Mouse (Mus musculus) kidney, postnatal 36 days (tissue): ENCODE measurements around the gene Oaz3.

Experiments used
- DNase-seq, 2 experiments: peaks; one replicate each; pipeline ENCODE4 v3.0.0; 2021 to 2022; ENCODE audit warnings: mixed read lengths in 2 of 2

The Oaz3 gene

DNA sequence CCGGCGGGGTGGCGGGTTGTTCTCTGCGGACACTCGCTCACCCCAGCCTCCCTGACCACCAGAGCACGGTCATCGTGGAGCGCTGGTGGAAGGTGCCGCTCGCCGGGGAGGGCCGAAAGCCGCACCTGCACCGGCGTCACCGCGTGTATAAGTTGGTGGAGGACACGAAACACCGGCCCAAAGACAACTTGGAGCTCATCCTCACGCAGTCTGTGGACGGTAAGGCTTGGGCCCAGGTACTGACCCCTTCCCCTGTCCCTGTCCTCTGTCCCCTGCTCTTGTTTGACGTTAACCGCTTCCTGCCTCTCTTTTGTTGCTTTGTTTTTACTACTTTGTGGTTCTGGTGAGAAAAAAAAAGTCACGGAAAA lies at the start of gene Oaz3:
Gene Oaz3, minus strand, starts transcription at position 319 of the 368 bp plus-strand sequence.
- no peak for DNase-seq

DNA sequence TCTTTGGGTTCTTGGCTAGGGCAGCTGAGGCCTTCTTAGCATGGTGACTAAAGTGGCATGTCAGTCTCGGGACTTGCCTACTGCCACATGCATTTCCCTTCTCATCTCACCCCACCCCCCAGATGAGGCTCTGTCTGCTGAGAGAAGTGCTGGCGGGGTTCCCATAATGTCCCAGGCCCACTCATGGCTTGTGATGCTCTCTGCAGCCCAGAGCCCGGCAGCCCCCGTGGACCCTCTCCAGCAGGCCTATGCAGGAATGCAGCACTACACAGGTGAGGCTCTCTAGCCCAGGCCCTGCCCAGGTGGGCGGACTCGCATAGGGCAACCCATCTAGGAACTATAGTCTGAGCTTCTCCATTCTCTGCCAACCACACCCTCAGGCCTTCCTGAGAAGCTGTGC lies 43.9 kb upstream of the Oaz3 start:
- no peak for DNase-seq

DNA sequence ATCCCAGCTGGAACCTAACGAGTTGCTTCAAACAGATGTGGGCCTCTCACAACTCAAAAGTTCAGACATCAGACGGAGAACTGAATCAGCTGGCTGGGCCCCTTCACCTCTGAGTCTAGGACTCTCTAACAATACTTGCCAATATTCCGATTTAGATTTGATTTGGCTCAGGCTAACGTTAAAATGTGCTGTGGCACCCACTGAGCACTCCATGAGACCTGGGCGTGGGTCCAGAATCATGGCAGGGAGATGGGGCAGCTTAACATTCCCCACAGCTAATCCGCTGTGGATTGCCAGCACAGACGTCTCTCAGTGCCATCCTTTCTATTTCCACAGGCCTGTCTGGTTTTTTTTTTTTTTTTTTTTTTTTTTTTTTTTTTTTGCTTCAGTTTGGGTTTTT lies 42.2 kb upstream of the Oaz3 start:
- DNase-seq: no peak

DNA sequence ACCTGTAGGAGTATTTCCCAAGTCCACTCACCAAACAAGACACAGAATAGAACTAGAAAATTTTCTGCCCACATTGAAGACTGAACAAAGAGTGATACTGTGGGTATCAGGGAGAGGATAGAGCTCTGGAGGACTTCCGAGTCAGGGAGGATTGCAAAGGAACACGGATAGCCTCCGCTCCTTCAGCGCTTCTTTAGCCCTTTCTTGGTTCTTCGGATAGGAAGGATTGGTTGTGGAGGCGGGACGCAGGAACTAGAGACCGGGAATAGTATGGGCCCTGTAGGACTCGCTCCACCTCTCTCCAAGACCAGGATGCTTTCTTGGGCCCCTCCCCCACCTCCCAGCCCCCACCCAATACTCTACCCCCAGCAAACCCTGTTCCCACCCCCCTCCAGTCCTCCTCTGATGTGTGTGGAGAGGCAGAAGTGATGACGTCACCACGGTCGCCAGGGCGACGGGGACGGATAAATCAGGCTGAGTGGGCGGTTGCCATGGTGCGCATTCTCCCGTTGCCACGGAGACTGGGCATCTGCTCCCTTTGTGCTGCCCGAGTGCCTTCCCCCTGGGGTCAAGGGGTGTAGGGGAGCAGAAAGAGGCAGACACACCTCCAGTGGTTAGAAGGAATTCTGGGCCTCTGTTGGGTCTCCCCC lies 40.2 kb upstream of the Oaz3 start:
- peak in 1 of 2 experiments; percentile 22 for DNase-seq

- no peak for DNase-seq
Observed at GRCm38 (mm10) chr3:94482764-94483385, 39.2 kb upstream of the Oaz3 start.

DNA sequence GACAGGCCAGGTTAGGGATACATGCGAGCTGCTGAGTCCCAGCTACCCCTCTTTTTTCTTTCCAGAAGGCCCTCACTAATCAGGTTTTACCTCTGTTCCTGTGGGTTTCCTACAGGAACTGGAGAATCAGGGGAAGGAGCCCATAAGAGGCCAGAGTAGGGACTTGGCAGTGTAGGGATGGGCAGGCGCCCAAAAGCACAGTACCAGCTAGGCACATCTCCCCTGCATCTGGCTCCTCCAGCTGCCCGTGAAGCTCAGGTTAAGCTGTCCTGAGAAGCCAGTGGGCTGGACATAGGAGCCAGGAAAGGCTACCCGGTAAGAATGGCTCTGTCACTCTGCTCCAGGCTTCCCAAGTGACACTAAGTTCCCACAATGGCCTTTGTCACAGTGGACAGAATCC lies 37.7 kb upstream of the Oaz3 start:
- no peak for DNase-seq

GRCm38 (mm10) chr3:94480291-94480884 lies 36.7 kb upstream of the Oaz3 start, which contains the start of gene Riiad1:
Gene Riiad1 (minus strand): TSS chr3:94480341.
- DNase-seq: no peak

GRCm38 (mm10) chr3:94479564-94479963 lies 35.8 kb upstream of the Oaz3 start:
- peak in 1 of 2 experiments; percentile 39 for DNase-seq

DNA sequence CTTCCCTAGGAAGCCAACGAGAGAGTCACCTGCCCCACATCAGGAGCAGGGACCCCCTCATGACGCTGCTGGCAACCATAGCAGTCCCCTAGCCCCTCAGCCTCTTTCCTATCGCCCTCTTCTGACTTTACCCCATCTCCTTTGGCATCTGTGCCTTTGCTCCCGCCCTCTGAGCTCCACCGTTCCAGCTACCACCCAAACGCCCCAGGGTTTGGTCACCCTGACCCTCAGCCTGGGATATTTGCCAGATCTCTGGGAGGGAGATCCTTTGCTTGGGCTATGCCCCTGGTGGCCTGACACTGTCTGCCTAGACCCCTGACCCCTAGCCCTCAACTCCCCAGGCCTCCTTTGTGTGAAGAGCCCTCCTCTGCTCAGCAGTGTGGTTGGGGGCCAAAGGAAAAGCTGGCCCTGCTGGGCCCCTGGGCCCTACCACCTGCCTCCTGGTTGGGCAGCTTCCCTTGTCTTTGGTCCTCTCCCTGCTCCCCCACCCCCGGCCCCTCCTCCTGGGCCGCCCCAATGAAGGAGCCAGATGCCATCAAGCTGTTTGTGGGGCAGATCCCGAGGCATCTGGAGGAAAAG lies 35.0 kb upstream of the Oaz3 start:
- DNase-seq: no peak

DNA sequence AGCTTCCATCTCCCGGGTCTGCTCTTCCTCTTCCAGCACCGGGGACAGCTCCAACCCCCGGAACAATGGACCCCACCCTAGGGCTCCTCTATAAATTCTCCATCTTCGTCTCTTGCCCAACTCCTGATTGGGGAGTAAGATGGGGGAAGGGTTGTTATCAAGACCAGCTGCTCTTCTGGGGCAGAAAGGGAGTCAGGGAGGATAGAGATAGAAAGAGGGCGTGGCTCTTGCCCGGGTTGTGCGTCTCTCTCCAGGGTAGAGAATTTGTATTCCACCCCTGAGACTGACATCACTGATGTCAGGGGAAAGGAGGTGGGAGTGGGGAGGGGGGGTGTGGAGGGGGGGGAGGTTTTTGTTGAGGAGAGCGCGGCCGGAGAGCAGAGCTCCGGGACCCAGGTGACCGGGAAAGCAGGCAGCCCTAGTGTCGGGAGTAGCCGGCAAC lies 34.3 kb upstream of the Oaz3 start, which contains the start of gene Celf3:
Gene Celf3, plus strand, starts transcription at position 315 of the 442 bp plus-strand sequence.
- DNase-seq: peak in 1 of 2 experiments; percentile 20

- no peak for DNase-seq
Observed at GRCm38 (mm10) chr3:94477444-94477843, 33.7 kb upstream of the Oaz3 start.

- peak; percentile 38 to 54 for DNase-seq
Observed at GRCm38 (mm10) chr3:94476301-94477035, 32.8 kb upstream of the Oaz3 start.

DNA sequence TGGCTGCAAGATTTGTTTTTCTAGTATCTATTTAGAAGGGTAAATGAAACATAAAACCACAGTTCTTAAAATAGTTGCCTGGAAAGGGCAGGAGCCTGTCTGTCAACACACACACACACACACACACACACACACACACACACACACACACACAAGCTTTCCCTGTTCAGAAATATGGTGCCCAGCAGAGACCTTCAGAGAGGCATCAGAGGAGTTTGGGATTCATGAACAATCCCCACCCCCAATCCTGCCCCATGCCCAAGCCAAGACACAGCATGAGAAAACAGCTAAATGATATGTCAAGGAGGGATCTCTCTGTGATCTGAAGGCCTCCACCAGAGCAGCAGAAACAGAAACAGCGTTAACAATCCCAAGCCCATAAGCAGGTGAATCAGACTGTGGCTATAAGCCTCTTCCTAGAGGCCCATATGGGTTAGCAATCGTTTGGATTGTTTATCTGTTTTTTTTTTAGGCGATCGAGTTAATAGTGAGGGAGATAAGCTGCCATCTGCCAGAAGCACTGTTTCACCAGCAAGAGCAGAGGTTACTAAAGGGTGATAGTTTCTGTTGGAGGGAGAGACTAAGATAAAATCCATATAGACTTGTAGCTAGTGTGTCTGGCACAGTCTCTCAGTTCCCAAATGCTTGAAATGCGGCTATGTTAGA lies 30.0 kb upstream of the Oaz3 start:
- no peak for DNase-seq

DNA sequence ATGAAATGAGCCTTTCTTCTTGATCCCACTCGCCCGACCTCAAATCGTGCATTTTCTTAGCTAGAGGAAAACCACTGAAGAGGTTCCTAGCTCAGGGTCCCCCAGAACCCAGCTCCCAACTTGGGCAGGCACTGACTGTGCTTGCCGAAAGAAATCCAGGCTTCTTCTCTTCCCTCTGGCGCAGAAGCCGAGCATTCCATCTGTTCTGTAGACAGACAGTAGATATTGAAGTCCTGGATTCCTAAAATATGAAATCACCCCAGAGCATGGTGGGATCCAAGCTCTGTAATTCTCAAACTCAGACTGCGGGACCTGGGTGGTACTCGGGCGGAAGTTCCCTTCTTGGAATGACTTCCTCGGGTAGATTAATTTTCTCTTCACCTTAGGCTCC lies 29.4 kb upstream of the Oaz3 start:
- no peak for DNase-seq

- peak; percentile 32 to 52 for DNase-seq
Observed at GRCm38 (mm10) chr3:94472447-94473114, 28.9 kb upstream of the Oaz3 start.

DNA sequence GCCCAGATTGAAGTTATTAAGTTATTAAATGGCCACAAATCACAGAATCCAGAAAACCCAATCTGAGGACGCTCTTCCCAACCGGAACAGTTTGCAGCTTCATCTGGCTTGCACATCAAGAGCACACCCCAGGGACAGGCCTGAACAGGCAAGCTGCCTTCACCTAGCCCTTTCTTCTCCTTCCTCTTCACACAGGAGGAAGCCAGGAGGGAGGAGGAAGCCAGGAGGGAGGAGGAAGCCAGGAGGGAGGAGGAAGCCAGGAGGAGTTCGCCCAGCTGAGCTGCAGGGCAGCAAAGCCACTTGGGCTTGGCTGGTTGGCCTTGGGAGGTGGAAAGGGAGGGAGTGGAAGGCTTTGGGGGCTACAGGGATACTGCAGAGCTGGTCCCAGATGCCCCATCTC lies 25.2 kb upstream of the Oaz3 start:
- no peak for DNase-seq

GRCm38 (mm10) chr3:94465632-94466430 lies 22.1 kb upstream of the Oaz3 start:
- DNase-seq: no peak

DNA sequence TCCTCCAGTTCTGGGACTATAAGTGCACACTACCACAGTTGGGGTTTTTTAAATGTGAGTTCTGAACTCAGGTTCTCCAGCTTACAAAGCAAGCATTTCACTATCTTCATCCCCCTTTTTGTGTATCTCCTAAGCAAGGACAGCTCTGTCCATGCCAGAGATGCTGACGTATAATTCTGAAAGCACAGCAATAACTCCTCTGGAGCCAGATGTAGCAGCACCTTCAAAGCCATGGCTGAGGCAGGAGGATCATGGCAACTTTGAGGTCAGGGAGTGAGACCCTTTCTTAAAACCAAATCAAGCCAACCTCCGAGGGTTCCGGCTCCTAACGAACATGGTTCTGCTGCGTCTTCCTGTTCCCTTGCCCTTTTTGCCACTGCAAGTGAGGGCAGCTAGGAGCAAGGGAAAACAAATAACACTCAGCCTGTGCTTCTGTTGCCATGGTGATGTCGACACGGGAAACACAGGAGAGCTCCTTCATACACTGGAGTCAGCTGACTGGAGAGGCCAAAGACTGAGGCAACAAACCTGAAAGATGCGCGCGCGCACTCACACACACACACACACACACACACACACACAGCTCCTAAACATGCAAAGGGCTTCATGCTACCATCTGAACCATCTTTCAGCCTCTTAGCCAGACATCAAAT lies 20.3 kb upstream of the Oaz3 start:
- no peak for DNase-seq

GRCm38 (mm10) chr3:94459834-94460233 lies 16.1 kb upstream of the Oaz3 start:
- DNase-seq: no peak

GRCm38 (mm10) chr3:94457055-94457454 lies 13.3 kb upstream of the Oaz3 start:
- DNase-seq: no peak
